Mouse (Mus musculus): ENCODE measurements around the gene Pbld1. TPM values are rescaled to one million over a fixed set of nuclear protein-coding genes. Genes with fewer than 3 reads are reported as not detected.

Gene Pbld1
- polyA plus RNA-seq, 1 experiment = 0.31 TPM

DNA sequence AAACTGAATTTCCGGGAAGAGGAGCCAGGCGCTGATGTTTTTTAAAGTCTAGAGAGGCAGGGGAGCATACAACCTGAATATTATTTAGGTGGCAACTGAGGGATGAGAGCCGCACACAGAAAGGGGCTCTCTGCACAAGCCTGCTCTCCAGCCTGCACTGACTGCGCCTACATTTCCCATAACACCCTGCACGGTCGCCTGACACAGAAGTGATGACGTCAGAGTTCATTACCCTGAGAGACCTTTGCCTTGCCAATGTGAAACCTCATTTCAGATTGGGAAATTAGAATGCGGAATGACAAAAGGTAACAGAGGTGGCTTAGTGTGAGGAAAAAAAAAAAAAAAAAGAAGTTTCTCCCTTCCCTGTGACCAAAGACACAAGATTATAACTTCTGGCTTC is 62.6 kb downstream of the Pbld1 start:
- Histone ChIP-seq H3K4me2 (ENCODE audit: low read depth) (no peak overlapping the region), H3K79me2 (ENCODE audit: control insufficient read depth, insufficient read depth) (no peaks in the 10 kb centered on the region), H3K4me3 (no peak overlapping the region), H3K36me3 (ENCODE audit: control insufficient read depth, insufficient read depth) (no peaks in the 10 kb centered on the region), H3K27me3 (ENCODE audit: control insufficient read depth, insufficient read depth, insufficient read length) (no peaks in the 10 kb centered on the region), H3ac (ENCODE audit: control insufficient read depth, insufficient read length) (no peak overlapping the region)
- TF ChIP-seq TCF3 (IDR thresholded peaks at IDR 0.05; ENCODE audit: insufficient read length, low read depth) (no peak), POLR2A (IDR thresholded peaks at IDR 0.05; ENCODE audit: insufficient read length, low read depth) (no peak), POLR2AphosphoS2 (IDR thresholded peaks at IDR 0.05; ENCODE audit: insufficient read length, low read depth) (no peak), MYOG (IDR thresholded peaks at IDR 0.05; ENCODE audit: control insufficient read depth in 1 of 3, insufficient read depth in 1 of 3, insufficient read length in 2 of 3, low read depth in 2 of 3) (no peak), E2F4 (IDR thresholded peaks at IDR 0.05; ENCODE audit: insufficient read depth) (no peak)

DNA sequence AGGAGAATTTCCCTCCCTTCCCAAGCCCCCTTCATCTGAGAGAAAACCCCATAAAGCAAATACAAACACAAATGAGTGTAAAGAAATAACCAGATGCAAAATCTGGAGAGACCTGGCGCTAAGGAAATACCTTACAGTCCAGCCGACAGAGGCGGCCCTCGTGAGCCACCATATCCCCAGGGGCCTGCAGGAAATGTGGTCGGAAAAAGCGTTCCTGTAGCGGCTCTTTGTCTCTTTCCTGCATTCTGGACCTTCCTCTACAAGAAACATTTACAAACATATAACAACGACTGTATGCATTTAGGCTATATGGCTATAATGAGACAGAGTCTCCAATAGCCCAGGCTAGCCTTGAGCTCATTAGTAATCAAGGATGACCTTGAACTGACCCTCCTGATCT is 63.2 kb downstream of the Pbld1 start:
- Histone ChIP-seq H3K4me3 (no peak overlapping the region), H3K36me3 (ENCODE audit: control insufficient read depth, insufficient read depth) (no peaks in the 10 kb centered on the region), H3ac (ENCODE audit: control insufficient read depth, insufficient read length) (no peak overlapping the region), H3K27me3 (ENCODE audit: control insufficient read depth, insufficient read depth, insufficient read length) (no peaks in the 10 kb centered on the region), H3K79me2 (ENCODE audit: control insufficient read depth, insufficient read depth) (no peaks in the 10 kb centered on the region), H3K4me2 (ENCODE audit: low read depth) (no peak overlapping the region)
- no peak for TF ChIP-seq POLR2AphosphoS2 (IDR thresholded peaks at IDR 0.05; ENCODE audit: insufficient read length, low read depth)

DNA sequence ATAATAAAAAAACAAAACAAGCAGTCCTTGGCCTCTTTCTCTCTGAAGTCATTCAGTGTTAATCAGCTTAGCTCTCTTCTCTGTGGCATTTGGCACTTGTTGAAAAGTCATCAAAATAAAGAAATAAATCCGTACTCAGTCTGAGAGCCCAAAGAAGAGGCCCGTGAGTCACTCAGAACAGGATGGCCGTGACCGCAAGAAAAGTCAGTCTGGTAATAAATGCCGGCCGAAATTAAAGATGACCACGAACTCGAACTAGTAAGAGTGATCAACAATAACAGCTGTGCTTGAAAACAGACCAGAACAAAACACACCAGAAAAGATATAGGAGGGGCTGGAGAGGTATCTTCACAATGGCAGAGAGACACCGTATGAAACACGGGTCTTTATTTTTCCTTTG is 64.1 kb downstream of the Pbld1 start:
- no peak overlapping the region for H3ac ChIP-seq (ENCODE audit: control insufficient read depth, insufficient read length)
- no peaks in the 10 kb centered on the region for H3K36me3 ChIP-seq (ENCODE audit: control insufficient read depth, insufficient read depth)
- H3K79me2 ChIP-seq (ENCODE audit: control insufficient read depth, insufficient read depth) = no peaks in the 10 kb centered on the region
- H3K4me3 ChIP-seq = no peak overlapping the region
- peak overlapping the region; percentile 62 for H3K4me2 ChIP-seq (ENCODE audit: low read depth)
- no peak for TF ChIP-seq TCF3 (IDR thresholded peaks at IDR 0.05; ENCODE audit: insufficient read length, low read depth)
- peak; percentile 56 to 66 (median 61) for TF ChIP-seq MYOD1 (IDR thresholded peaks at IDR 0.05; ENCODE audit: control insufficient read depth in 1 of 3, insufficient read length in 2 of 3, low read depth in 2 of 3)
- H3K27me3 ChIP-seq (ENCODE audit: control insufficient read depth, insufficient read depth, insufficient read length) = no peaks in the 10 kb centered on the region

DNA sequence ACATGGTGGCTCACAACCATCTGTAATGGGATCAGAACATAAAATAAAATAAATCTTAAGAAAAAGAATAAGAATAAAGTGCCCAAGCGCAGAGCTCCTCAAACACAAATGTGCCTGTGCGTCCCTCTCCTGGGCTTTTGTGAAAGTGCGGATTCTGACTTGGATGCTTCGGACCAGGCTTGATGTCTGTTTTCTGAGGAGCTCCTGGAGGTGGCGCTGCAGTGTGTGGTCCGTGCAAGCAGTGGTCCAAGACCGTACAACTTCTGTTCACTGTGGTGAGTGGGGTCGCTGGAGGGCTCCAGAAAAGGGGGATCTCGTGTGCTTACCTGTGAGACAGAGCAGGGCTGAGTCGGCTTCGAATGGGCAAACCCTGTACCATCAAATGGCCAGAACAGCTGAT is 65.4 kb downstream of the Pbld1 start:
- Histone ChIP-seq H3K27me3 (ENCODE audit: control insufficient read depth, insufficient read depth, insufficient read length) (no peaks in the 10 kb centered on the region), H3K4me3 (no peak overlapping the region), H3K4me2 (ENCODE audit: low read depth) (no peak overlapping the region), H3ac (ENCODE audit: control insufficient read depth, insufficient read length) (no peak overlapping the region), H3K36me3 (ENCODE audit: control insufficient read depth, insufficient read depth) (no peaks in the 10 kb centered on the region), H3K79me2 (ENCODE audit: control insufficient read depth, insufficient read depth) (no peaks in the 10 kb centered on the region)
- TF ChIP-seq MYOG (IDR thresholded peaks at IDR 0.05; ENCODE audit: control insufficient read depth in 1 of 3, insufficient read depth in 1 of 3, insufficient read length in 2 of 3, low read depth in 2 of 3) = no peak
- TF ChIP-seq MAX (IDR thresholded peaks at IDR 0.05; ENCODE audit: low read depth) = no peak
- TF ChIP-seq MYOD1 (IDR thresholded peaks at IDR 0.05; ENCODE audit: control insufficient read depth in 1 of 3, insufficient read length in 2 of 3, low read depth in 2 of 3) = no peak
- TF ChIP-seq TCF3 (IDR thresholded peaks at IDR 0.05; ENCODE audit: insufficient read length, low read depth) = no peak
- no peak for TF ChIP-seq REST (IDR thresholded peaks at IDR 0.05; ENCODE audit: insufficient read depth, insufficient read length)
- TF ChIP-seq E2F4 (IDR thresholded peaks at IDR 0.05; ENCODE audit: insufficient read depth) = no peak
- no peak for TF ChIP-seq CEBPB (IDR thresholded peaks at IDR 0.05; ENCODE audit: insufficient read depth, poor library complexity, severe bottlenecking)
- no peak for TF ChIP-seq USF1 (IDR thresholded peaks at IDR 0.05; ENCODE audit: low read depth)
- no peak for TF ChIP-seq POLR2AphosphoS2 (IDR thresholded peaks at IDR 0.05; ENCODE audit: insufficient read length, low read depth)
- no peak for TF ChIP-seq SRF (IDR thresholded peaks at IDR 0.05; ENCODE audit: control insufficient read depth, insufficient read length, low read depth)
- no peak for TF ChIP-seq TCF12 (IDR thresholded peaks at IDR 0.05; ENCODE audit: insufficient read depth, poor library complexity, severe bottlenecking)
- no peak for TF ChIP-seq POLR2A (IDR thresholded peaks at IDR 0.05; ENCODE audit: insufficient read length, low read depth)

DNA sequence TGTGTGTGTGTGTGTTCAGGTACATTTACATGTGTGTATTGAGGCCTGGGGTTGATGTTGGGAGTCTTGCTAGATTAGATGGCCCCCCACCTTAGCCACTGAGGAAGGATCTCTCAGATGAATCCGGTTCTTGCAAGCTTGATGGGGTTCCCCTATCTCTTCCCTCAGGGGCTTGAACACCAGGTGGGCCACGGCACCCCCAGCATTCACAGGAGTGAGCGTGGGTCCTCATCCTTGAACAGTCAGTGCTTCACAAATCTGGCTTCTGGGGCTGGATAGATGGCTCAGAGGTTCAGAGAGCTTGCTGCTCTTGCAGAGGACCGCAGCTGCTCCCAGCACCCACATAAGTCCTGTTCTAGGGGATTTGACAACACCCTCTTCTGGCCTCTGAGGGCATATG is 66.2 kb downstream of the Pbld1 start:
- H3K4me3 ChIP-seq = no peak overlapping the region
- no peak overlapping the region for H3K4me2 ChIP-seq (ENCODE audit: low read depth)
- TF ChIP-seq MYOD1 (IDR thresholded peaks at IDR 0.05; ENCODE audit: control insufficient read depth in 1 of 3, insufficient read length in 2 of 3, low read depth in 2 of 3) (no peak), E2F4 (IDR thresholded peaks at IDR 0.05; ENCODE audit: insufficient read depth) (no peak), SRF (IDR thresholded peaks at IDR 0.05; ENCODE audit: control insufficient read depth, insufficient read length, low read depth) (no peak), TCF12 (IDR thresholded peaks at IDR 0.05; ENCODE audit: insufficient read depth, poor library complexity, severe bottlenecking) (no peak)
- H3K36me3 ChIP-seq (ENCODE audit: control insufficient read depth, insufficient read depth) = no peaks in the 10 kb centered on the region
- H3K27me3 ChIP-seq (ENCODE audit: control insufficient read depth, insufficient read depth, insufficient read length) = no peaks in the 10 kb centered on the region
- H3ac ChIP-seq (ENCODE audit: control insufficient read depth, insufficient read length) = no peak overlapping the region
- no peaks in the 10 kb centered on the region for H3K79me2 ChIP-seq (ENCODE audit: control insufficient read depth, insufficient read depth)

DNA sequence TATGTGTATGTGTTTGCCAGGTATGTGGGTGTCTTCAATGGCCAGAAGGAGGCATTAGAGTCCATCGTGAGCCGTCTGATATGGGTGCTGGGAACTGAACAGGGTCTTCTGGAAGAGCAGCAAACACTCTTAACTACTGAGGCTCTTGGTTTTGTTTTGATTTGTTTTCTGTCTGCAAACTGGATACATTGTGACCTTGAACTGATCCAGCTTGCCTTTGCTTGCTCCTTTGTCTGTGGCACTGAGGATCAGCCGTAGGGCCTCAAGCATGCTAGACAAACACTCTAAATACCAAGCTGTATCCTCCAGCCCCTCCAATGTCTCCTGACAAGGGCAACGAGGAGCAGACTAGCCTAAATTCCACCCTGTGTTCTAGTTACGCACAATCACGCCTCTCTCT is 67.2 kb downstream of the Pbld1 start:
- H3K36me3 ChIP-seq (ENCODE audit: control insufficient read depth, insufficient read depth) = no peaks in the 10 kb centered on the region
- TF ChIP-seq USF1 (IDR thresholded peaks at IDR 0.05; ENCODE audit: low read depth) (no peak), MYOD1 (IDR thresholded peaks at IDR 0.05; ENCODE audit: control insufficient read depth in 1 of 3, insufficient read length in 2 of 3, low read depth in 2 of 3) (no peak)
- no peak overlapping the region for H3K4me2 ChIP-seq (ENCODE audit: low read depth)
- H3K27me3 ChIP-seq (ENCODE audit: control insufficient read depth, insufficient read depth, insufficient read length) = no peaks in the 10 kb centered on the region
- H3ac ChIP-seq (ENCODE audit: control insufficient read depth, insufficient read length) = no peak overlapping the region
- no peak overlapping the region for H3K4me3 ChIP-seq
- no peaks in the 10 kb centered on the region for H3K79me2 ChIP-seq (ENCODE audit: control insufficient read depth, insufficient read depth)

Other genes with a start within 250 kb of the Pbld1 start
- 0.48 TPM for gene Tet1, start 151.2 kb upstream of the Pbld1 start, polyA plus RNA-seq (2012; fragmentation: generic; extraction: Trizol)
- gene Slc25a16, start 139.5 kb upstream of the Pbld1 start, polyA plus RNA-seq (2012; fragmentation: generic; extraction: Trizol) = 5.8 TPM
- 0.77 TPM for gene Dna2, start 113.1 kb upstream of the Pbld1 start, polyA plus RNA-seq (2012; fragmentation: generic; extraction: Trizol)
- 3.0 TPM for gene Rufy2, start 79.9 kb upstream of the Pbld1 start, polyA plus RNA-seq (2012; fragmentation: generic; extraction: Trizol)
- 18.1 TPM for gene Hnrnph3, start 35.9 kb upstream of the Pbld1 start, polyA plus RNA-seq (2012; fragmentation: generic; extraction: Trizol)
- 1.0 TPM for gene Pbld2, start 35.8 kb upstream of the Pbld1 start, polyA plus RNA-seq (2012; fragmentation: generic; extraction: Trizol)
- not detected for gene Atoh7, start 39.5 kb downstream of the Pbld1 start, polyA plus RNA-seq (2012; fragmentation: generic; extraction: Trizol)
- gene Mypn, start 143.8 kb downstream of the Pbld1 start, polyA plus RNA-seq (2012; fragmentation: generic; extraction: Trizol) = 7.9 TPM
- gene Herc4, start 183.6 kb downstream of the Pbld1 start, polyA plus RNA-seq (2012; fragmentation: generic; extraction: Trizol) = 13.6 TPM